Mouse (Mus musculus): ENCODE data around the gene Tecpr2. TPM values are rescaled to one million over a fixed set of nuclear protein-coding genes. Genes with fewer than 3 reads are reported as not detected.

Tecpr2 gene
- polyA plus RNA-seq, 1 experiment from 2014 or later, result 3.8 TPM

DNA sequence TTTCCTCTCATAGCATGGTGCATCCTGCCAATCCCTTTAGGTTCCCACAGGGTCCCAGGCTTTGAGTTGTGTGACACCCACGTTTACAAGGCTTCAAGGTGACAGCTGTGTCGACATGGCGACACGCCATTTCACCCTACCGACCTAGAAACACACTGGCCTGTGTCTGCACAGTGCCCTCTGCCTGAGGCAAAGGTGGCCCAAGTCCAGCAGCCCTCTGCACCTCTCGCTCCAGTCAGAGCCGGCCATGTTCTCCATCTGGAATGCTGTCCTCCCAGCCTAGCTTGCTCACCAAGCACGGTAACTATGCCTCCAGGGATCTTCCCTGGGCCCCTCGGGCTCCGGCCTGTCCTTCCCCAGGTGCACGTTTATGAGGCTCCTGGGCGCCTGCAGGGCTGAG, 103.7 kb downstream of the Tecpr2 start:
- H3K9me3 ChIP-seq (replicated peaks; ENCODE audit: control insufficient read depth, low read length), result no peaks in the 10 kb centered on the region
- 0 out of 2 replicates have a peak overlapping the region, but pooled peaks have one; percentile 42 for H3K4me3 ChIP-seq (ENCODE audit: low read depth, low read length)
- 79% methylated on average over 12 of the region's 12 CpGs for WGBS
- no peaks in the 10 kb centered on the region for H3K27me3 ChIP-seq (replicated peaks; ENCODE audit: control insufficient read depth, insufficient read depth, low read length)
- DNase-seq (ENCODE audit: low spot score) (no peak), ATAC-seq (no peak)
- peak overlapping the region; percentile 58; the same call in 1 of the 2 replicates for H3K4me2 ChIP-seq (ENCODE audit: low read length)
- no peak overlapping the region for H3K27ac ChIP-seq (ENCODE audit: low read depth, low read length)
- H3K36me3 ChIP-seq (ENCODE audit: control insufficient read depth, insufficient read depth, low read length), result no peaks in the 10 kb centered on the region
- H3K9ac ChIP-seq (ENCODE audit: low read length), result no peak overlapping the region
- H3K4me1 ChIP-seq (ENCODE audit: control insufficient read depth, insufficient read depth, low read length), result 0 out of 2 replicates have a peak, but pooled peaks cover 3% of the 10 kb centered on the region

DNA sequence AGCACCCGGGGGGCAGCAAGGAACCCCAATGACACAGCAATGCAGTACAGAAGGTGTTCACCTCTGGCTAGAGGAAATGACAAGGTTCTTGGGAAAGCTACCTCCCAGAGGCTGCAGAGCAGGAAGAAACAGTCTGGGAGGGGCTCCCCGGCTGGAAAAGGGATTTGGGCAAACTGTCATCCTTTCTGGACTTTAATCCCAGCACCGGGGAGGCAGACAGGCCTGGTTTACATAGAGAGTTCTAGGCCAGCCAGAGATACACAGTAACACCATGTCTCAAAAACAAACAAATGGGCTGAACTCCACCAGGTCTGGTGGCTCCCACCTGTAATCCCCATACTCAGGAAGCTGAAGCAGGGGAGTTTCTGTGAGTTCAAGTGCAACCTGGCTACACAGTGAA, 104.2 kb downstream of the Tecpr2 start:
- no peak for ATAC-seq
- Histone ChIP-seq H3K36me3 (ENCODE audit: control insufficient read depth, insufficient read depth, low read length) (no peaks in the 10 kb centered on the region), H3K9me3 (replicated peaks; ENCODE audit: control insufficient read depth, low read length) (no peaks in the 10 kb centered on the region), H3K27me3 (replicated peaks; ENCODE audit: control insufficient read depth, insufficient read depth, low read length) (no peaks in the 10 kb centered on the region), H3K4me3 (ENCODE audit: low read depth, low read length) (no peak overlapping the region), H3K4me1 (ENCODE audit: control insufficient read depth, insufficient read depth, low read length) (0 out of 2 replicates have a peak, but pooled peaks cover 3% of the 10 kb centered on the region), H3K4me2 (ENCODE audit: low read length) (no peak overlapping the region), H3K9ac (ENCODE audit: low read length) (no peak overlapping the region), H3K27ac (ENCODE audit: low read depth, low read length) (no peak overlapping the region)
- 95% methylated on average over 3 of the region's 3 CpGs for WGBS
- DNase-seq (ENCODE audit: low spot score), result no peak

DNA sequence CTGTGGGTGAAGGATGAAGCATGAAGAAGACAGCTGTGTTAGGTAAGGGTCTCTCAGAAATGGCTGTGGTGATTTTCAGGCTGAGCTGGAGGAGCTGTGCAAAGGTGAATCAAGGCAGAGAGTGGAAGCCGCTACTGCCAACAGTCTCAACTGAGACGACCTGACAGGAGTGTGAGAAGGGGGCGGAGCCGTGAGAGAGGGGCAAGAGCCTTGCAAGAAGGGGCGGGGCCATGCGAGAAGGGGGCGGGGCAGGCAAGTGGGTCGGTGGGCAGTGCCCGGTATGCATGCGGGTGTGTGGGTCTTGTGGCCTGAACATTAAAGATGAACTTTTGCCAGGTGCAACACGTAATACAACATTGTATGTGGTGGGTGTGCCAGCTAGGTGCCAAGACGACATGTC, 105.6 kb downstream of the Tecpr2 start:
- DNase-seq (ENCODE audit: low spot score) (no peak), ATAC-seq (no peak)
- Histone ChIP-seq H3K4me2 (ENCODE audit: low read length) (no peak overlapping the region), H3K36me3 (ENCODE audit: control insufficient read depth, insufficient read depth, low read length) (no peaks in the 10 kb centered on the region), H3K4me1 (ENCODE audit: control insufficient read depth, insufficient read depth, low read length) (0 out of 2 replicates have a peak, but pooled peaks cover 3% of the 10 kb centered on the region), H3K4me3 (ENCODE audit: low read depth, low read length) (no peak overlapping the region), H3K27me3 (replicated peaks; ENCODE audit: control insufficient read depth, insufficient read depth, low read length) (no peaks in the 10 kb centered on the region), H3K27ac (ENCODE audit: low read depth, low read length) (no peak overlapping the region), H3K9me3 (replicated peaks; ENCODE audit: control insufficient read depth, low read length) (no peaks in the 10 kb centered on the region), H3K9ac (ENCODE audit: low read length) (no peak overlapping the region)
- WGBS, result 36% methylated on average over 12 of the region's 12 CpGs

DNA sequence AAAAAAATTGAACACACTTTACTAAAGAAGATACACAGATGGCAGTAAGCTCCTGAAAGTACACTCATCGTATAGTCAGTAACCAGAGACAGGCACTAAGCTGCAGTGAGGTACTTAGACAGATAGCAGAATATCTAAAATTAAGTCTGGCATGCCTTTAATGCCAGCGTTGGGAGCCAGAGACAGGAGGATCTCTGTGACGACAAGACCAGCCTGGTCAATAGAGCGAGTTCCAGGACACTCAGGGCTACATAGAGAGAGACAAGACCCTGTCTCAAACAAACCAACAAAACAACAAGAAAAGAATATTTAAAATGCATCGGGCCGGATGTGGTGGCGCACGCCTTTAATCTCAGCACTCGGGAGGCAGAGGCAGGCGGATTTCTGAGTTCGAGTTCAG, 109.0 kb downstream of the Tecpr2 start:
- no peak overlapping the region for H3K27ac ChIP-seq (ENCODE audit: low read depth, low read length)
- H3K9me3 ChIP-seq (replicated peaks; ENCODE audit: control insufficient read depth, low read length), result no peaks in the 10 kb centered on the region
- H3K36me3 ChIP-seq (ENCODE audit: control insufficient read depth, insufficient read depth, low read length), result no peaks in the 10 kb centered on the region
- H3K27me3 ChIP-seq (replicated peaks; ENCODE audit: control insufficient read depth, insufficient read depth, low read length), result no peaks in the 10 kb centered on the region
- H3K4me1 ChIP-seq (ENCODE audit: control insufficient read depth, insufficient read depth, low read length), result no peaks in the 10 kb centered on the region
- no peak overlapping the region for H3K9ac ChIP-seq (ENCODE audit: low read length)
- ATAC-seq (no peak), DNase-seq (ENCODE audit: low spot score) (no peak)
- no peak overlapping the region for H3K4me2 ChIP-seq (ENCODE audit: low read length)
- WGBS, result 97% methylated on average over 11 of the region's 11 CpGs
- H3K4me3 ChIP-seq (ENCODE audit: low read depth, low read length), result no peak overlapping the region

DNA sequence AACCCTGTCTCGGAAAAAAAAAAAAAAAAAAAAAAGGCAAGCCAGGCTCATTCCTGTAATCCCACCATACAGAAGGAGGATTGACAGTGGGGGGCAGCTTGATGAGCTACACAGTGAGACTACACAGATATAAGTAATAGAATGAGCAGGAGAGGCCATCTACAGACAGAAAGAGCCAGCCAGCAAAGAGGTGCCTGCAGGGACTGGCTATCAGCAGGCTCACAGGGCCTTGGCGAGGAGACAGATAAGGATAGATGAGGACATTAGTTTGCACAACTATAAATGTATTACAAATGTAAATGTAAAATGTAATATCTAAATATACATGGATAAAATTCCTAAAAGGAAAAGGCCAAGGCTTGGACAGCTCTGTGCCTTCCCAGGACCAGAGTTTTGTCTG, 110.8 kb downstream of the Tecpr2 start:
- no peak overlapping the region for H3K27ac ChIP-seq (ENCODE audit: low read depth, low read length)
- H3K9me3 ChIP-seq (replicated peaks; ENCODE audit: control insufficient read depth, low read length), result no peaks in the 10 kb centered on the region
- no peaks in the 10 kb centered on the region for H3K36me3 ChIP-seq (ENCODE audit: control insufficient read depth, insufficient read depth, low read length)
- DNase-seq (ENCODE audit: low spot score) (no peak), ATAC-seq (no peak)
- no peak overlapping the region for H3K9ac ChIP-seq (ENCODE audit: low read length)
- H3K4me1 ChIP-seq (ENCODE audit: control insufficient read depth, insufficient read depth, low read length), result no peaks in the 10 kb centered on the region
- no peak overlapping the region for H3K4me2 ChIP-seq (ENCODE audit: low read length)
- H3K4me3 ChIP-seq (ENCODE audit: low read depth, low read length), result no peak overlapping the region
- no peaks in the 10 kb centered on the region for H3K27me3 ChIP-seq (replicated peaks; ENCODE audit: control insufficient read depth, insufficient read depth, low read length)
- WGBS, result 80% methylated on average over 2 of the region's 2 CpGs

DNA sequence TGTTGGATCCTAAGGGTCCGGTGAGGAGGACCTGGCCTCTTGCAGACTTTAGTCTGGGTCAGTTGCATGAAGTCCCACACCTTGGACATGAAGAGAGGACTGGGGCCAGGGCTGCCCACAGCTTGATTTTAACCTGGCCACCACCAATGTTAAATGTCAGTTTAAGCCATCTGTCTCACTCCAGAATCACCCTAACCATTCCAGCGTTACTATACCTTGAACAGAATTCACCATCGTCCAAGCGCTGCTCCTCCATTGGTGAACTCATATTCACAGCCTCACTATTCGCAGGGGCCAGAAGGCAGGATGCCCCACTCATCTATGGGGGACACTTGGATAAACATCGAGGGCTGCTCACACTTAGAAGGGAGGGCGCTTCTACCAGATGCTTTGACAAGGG, 111.9 kb downstream of the Tecpr2 start:
- no peak for DNase-seq (ENCODE audit: low spot score)
- H3K9me3 ChIP-seq (replicated peaks; ENCODE audit: control insufficient read depth, low read length), result no peaks in the 10 kb centered on the region
- H3K9ac ChIP-seq (ENCODE audit: low read length), result no peak overlapping the region
- H3K27me3 ChIP-seq (replicated peaks; ENCODE audit: control insufficient read depth, insufficient read depth, low read length), result no peaks in the 10 kb centered on the region
- no peak for ATAC-seq
- H3K36me3 ChIP-seq (ENCODE audit: control insufficient read depth, insufficient read depth, low read length), result no peaks in the 10 kb centered on the region
- 93% methylated on average over 7 of the region's 7 CpGs for WGBS
- H3K4me2 ChIP-seq (ENCODE audit: low read length), result no peak overlapping the region
- H3K4me1 ChIP-seq (ENCODE audit: control insufficient read depth, insufficient read depth, low read length), result no peaks in the 10 kb centered on the region
- no peak overlapping the region for H3K27ac ChIP-seq (ENCODE audit: low read depth, low read length)
- H3K4me3 ChIP-seq (ENCODE audit: low read depth, low read length), result no peak overlapping the region

DNA sequence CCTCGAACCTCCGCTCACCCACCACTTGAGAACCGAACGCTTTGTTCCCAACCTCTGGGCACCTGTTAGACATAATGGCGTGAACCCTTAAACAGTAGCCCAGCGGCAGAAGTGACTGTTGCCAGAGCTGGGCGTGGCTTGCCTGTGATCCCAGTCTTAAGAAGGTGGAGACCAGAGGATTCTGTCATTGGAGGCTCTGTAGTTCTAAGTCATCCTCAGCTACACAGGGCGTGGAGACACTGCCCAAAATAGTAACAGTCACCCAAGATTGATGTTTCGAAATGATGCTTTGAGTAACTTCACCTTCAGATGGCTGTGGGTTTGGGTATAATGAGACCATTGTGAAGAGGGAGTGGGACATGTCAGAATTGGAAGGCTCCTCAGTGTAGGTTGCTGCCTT, 115.1 kb downstream of the Tecpr2 start:
- no peak overlapping the region for H3K27ac ChIP-seq (ENCODE audit: low read depth, low read length)
- no peak overlapping the region for H3K9ac ChIP-seq (ENCODE audit: low read length)
- H3K36me3 ChIP-seq (ENCODE audit: control insufficient read depth, insufficient read depth, low read length), result no peaks in the 10 kb centered on the region
- no peak overlapping the region for H3K4me2 ChIP-seq (ENCODE audit: low read length)
- no peaks in the 10 kb centered on the region for H3K27me3 ChIP-seq (replicated peaks; ENCODE audit: control insufficient read depth, insufficient read depth, low read length)
- H3K4me1 ChIP-seq (ENCODE audit: control insufficient read depth, insufficient read depth, low read length), result peaks cover 4% of the 10 kb centered on the region
- no peaks in the 10 kb centered on the region for H3K9me3 ChIP-seq (replicated peaks; ENCODE audit: control insufficient read depth, low read length)
- ATAC-seq, result no peak
- no peak for DNase-seq (ENCODE audit: low spot score)
- 77% methylated on average over 9 of the region's 9 CpGs for WGBS
- H3K4me3 ChIP-seq (ENCODE audit: low read depth, low read length), result no peak overlapping the region

DNA sequence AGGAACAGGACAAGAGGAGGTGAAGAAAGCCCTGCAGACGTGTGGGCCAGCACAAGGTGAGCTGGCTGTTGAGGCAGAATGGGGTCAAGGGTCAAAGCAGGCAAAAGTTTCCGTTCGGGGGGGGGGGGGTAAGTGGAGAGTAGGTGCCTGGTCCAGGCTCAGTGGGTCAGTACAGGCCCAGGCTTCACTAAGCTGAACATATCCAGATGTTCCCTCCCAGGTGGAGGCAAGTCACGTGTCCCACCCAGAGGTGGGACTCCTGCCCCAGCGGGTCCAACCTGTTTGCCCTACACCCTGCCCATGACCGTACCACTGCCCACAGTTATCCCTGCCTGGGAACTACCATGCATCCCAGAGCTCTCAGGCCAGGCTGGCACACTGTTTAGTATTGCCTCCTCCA, 116.7 kb downstream of the Tecpr2 start:
- Histone ChIP-seq H3K9me3 (replicated peaks; ENCODE audit: control insufficient read depth, low read length) (no peaks in the 10 kb centered on the region), H3K27ac (ENCODE audit: low read depth, low read length) (no peak overlapping the region), H3K4me1 (ENCODE audit: control insufficient read depth, insufficient read depth, low read length) (peaks cover 4% of the 10 kb centered on the region), H3K4me3 (ENCODE audit: low read depth, low read length) (no peak overlapping the region), H3K9ac (ENCODE audit: low read length) (no peak overlapping the region), H3K4me2 (ENCODE audit: low read length) (no peak overlapping the region), H3K36me3 (ENCODE audit: control insufficient read depth, insufficient read depth, low read length) (no peaks in the 10 kb centered on the region), H3K27me3 (replicated peaks; ENCODE audit: control insufficient read depth, insufficient read depth, low read length) (no peaks in the 10 kb centered on the region)
- ATAC-seq, result no peak
- 85% methylated on average over 6 of the region's 6 CpGs for WGBS
- no peak for DNase-seq (ENCODE audit: low spot score)

DNA sequence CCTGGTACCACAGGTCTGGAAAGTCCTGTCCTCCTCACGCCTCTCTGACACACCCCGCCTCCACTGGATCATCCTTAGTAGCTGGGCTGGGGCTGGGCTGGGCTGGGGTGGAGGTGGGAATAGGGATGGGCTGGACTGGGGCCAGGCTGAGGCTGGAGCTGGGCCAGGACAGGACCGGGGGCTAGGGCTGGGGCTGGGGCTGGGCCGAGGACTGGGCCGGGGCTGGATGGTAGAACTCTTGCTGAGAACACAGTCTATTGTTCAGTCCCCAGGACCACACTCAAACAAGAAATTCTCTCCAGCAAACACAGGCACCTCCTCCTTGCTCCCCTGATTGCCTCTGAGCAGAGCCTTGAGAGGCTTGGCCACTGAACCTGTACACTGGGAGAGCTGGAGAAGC, 117.3 kb downstream of the Tecpr2 start:
- no peak overlapping the region for H3K4me2 ChIP-seq (ENCODE audit: low read length)
- 40% methylated on average over 5 of the region's 5 CpGs for WGBS
- no peak for DNase-seq (ENCODE audit: low spot score)

More for the DNA sequence above, 117.3 kb downstream of the Tecpr2 start:
- Histone ChIP-seq H3K27me3 (replicated peaks; ENCODE audit: control insufficient read depth, insufficient read depth, low read length) (no peaks in the 10 kb centered on the region), H3K27ac (ENCODE audit: low read depth, low read length) (no peak overlapping the region), H3K4me1 (ENCODE audit: control insufficient read depth, insufficient read depth, low read length) (peaks cover 4% of the 10 kb centered on the region), H3K9me3 (replicated peaks; ENCODE audit: control insufficient read depth, low read length) (no peaks in the 10 kb centered on the region), H3K4me3 (ENCODE audit: low read depth, low read length) (no peak overlapping the region), H3K9ac (ENCODE audit: low read length) (no peak overlapping the region), H3K36me3 (ENCODE audit: control insufficient read depth, insufficient read depth, low read length) (no peaks in the 10 kb centered on the region)
- no peak for ATAC-seq
